Mouse (Mus musculus) heart, embryonic 10.5 days (tissue): ENCODE measurements around the gene Rrp36. TPM values are rescaled to one million over a fixed set of nuclear protein-coding genes. Genes with fewer than 3 reads are reported as not detected.

Experiments
- DNase-seq: peaks from one replicate; pipeline ENCODE4 v3.0.0-alpha.2; 2017; ENCODE audit warnings: low spot score
- H3K27ac ChIP-seq: fragments of 300-500 bp; sonication (generic); 2 replicates; pipeline ENCODE4 v1.5.1; 2016; ENCODE audit warnings: mild to moderate bottlenecking
- H3K27me3 ChIP-seq: fragments of 300-500 bp; sonication (generic); 2 replicates; pipeline ENCODE4 v1.6.1; 2016; ENCODE audit warnings: mild to moderate bottlenecking; ENCODE audit not compliant: poor library complexity, insufficient read depth, severe bottlenecking
- H3K36me3 ChIP-seq: fragments of 300-500 bp; sonication (generic); 2 replicates; pipeline ENCODE4 v1.6.1; 2016; ENCODE audit warnings: mild to moderate bottlenecking, moderate library complexity
- H3K4me1 ChIP-seq: fragments of 300-500 bp; sonication (generic); 2 replicates; pipeline ENCODE4 v1.6.1; 2016; ENCODE audit warnings: mild to moderate bottlenecking
- H3K4me3 ChIP-seq: fragments of 300-500 bp; sonication (generic); 2 replicates; pipeline ENCODE4 v1.5.1; 2016; ENCODE audit warnings: mild to moderate bottlenecking, moderate library complexity
- H3K9me3 ChIP-seq: fragments of 300-500 bp; sonication (generic); 2 replicates; pipeline ENCODE4 v1.6.1; 2016; ENCODE audit warnings: mild to moderate bottlenecking, moderate library complexity
- WGBS: fragments of 180-500 bp; shearing (Covaris S2); methylation state at CpG from one replicate; pipeline ENCODE4 v1.1.7; 2016; 5-methylcytosine and 5-hydroxymethylcytosine counted together
- polyA plus RNA-seq: library from polyadenylated mRNA; unstranded; fragments of >200 nt; fragmentation: Nextera tagmentation; extraction: Ambion mirVana; gene quantifications from 2 replicates; pipeline ENCODE4 v1.2.1, GENCODE M21; 2016

Rrp36 gene
- polyA plus RNA-seq, 1 experiment from 2014 or later = 61.0 TPM

- WGBS = 70% methylated on average over 17 of the region's 17 CpGs
- H3K9me3 ChIP-seq = no peaks in the 10 kb centered on the region
- peaks cover 59% of the 10 kb centered on the region for H3K4me1 ChIP-seq
- DNase-seq = no peak
- peak overlapping the region; percentile 77 for H3K4me3 ChIP-seq
- peaks cover 61% of the 10 kb centered on the region for H3K36me3 ChIP-seq
- peak overlapping the region; percentile 98 for H3K27ac ChIP-seq
- H3K27me3 ChIP-seq = no peaks in the 10 kb centered on the region
These were observed 22.9 kb downstream of the Rrp36 start for GRCm38 (mm10) chr17:46651292-46651691.

DNA sequence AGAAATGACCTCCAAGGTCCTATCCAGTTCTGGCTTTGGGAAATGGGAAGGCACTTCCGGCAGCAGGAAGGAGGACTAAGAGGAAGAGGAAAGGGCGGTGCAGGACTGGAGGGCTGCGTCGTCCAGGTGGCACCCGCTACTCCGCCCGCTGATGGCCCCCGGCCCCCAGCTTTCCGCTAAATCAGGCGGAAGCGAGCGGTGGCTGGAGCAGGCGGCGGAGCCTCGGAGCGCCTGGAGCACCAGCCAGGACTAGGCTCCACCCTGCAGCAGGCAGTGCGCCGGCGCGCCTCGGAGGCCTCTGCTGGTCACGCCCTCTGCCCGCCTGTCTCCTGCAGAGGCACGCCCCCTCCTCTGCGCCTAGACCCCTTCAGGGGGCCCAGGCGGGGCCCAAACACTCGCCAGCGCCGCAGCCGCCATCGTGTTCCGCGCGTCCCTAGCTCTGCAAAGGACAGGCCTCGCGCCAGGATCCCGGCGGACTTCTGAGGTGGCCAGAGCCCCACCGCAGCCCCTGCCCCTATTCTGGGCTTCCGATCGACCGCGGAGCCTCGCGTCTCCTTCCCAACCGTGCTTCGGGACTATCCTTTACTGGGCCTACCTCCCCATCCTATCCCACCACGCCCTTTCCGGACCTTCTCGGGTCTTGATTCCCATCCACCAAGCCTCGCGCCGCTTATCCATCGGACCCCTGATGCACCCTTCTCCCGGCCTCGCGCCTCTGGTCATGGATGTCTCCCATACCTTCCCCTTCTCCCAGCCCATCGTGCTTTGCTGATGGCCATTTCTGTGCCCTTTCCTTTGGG lies 23.7 kb downstream of the Rrp36 start, which contains the start of gene Cul7:
TSS of gene Cul7 (plus strand) at position 106 of the 800 bp plus-strand sequence.
- WGBS = under 1% methylated on average over 57 of the region's 58 CpGs
- DNase-seq = peak; percentile 98
- Histone ChIP-seq H3K9me3 (no peaks in the 10 kb centered on the region), H3K4me1 (peaks cover 55% of the 10 kb centered on the region), H3K36me3 (peaks cover 53% of the 10 kb centered on the region), H3K27me3 (no peaks in the 10 kb centered on the region), H3K4me3 (peak within 1 kb of the TSS; percentile 77), H3K27ac (peak within 1 kb of the TSS; percentile 98)

- H3K4me1 ChIP-seq = peaks cover 60% of the 10 kb centered on the region
- H3K27me3 ChIP-seq = no peaks in the 10 kb centered on the region
- no peak for DNase-seq
- H3K36me3 ChIP-seq = peaks cover 48% of the 10 kb centered on the region
- peak overlapping the region; percentile 98 for H3K27ac ChIP-seq
- no peaks in the 10 kb centered on the region for H3K9me3 ChIP-seq
- peak overlapping the region; percentile 77 for H3K4me3 ChIP-seq
- WGBS = 34% methylated on average over 15 of the region's 15 CpGs
These were observed 24.3 kb downstream of the Rrp36 start for GRCm38 (mm10) chr17:46649811-46650210.

- H3K9me3 ChIP-seq = no peaks in the 10 kb centered on the region
- peaks cover 60% of the 10 kb centered on the region for H3K4me1 ChIP-seq
- 90% methylated on average over 9 of the region's 9 CpGs for WGBS
- no peak overlapping the region for H3K27ac ChIP-seq
- H3K4me3 ChIP-seq = no peak overlapping the region
- DNase-seq = no peak
- peaks cover 34% of the 10 kb centered on the region for H3K36me3 ChIP-seq
- no peaks in the 10 kb centered on the region for H3K27me3 ChIP-seq
These were observed 25.7 kb downstream of the Rrp36 start for GRCm38 (mm10) chr17:46648436-46648835.

DNA sequence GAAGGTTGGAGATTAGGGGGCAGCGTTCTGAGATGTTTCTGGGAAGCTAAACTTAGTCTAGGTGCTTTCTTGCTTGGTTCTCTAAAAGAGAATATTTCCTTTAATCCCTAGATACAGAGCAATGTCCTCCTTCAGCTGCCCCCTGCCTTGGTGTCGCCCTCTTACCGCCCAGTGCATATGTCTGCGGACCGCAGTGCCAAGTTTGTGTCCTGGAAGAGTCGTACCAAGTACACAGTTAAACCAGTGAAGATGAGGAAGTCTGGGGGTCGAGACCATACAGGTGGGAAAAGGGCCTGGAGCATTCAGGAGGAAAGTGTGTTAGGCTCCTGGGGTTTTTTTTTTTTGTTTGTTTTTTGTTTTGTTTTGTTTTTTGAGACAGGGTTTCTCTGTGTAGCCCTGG lies 26.9 kb downstream of the Rrp36 start:
- H3K27ac ChIP-seq = no peak overlapping the region
- peak overlapping the region; percentile 89; the same call in 1 of the 2 replicates for H3K4me3 ChIP-seq
- peaks cover 51% of the 10 kb centered on the region for H3K4me1 ChIP-seq
- peaks cover 24% of the 10 kb centered on the region for H3K36me3 ChIP-seq
- DNase-seq = no peak
- 92% methylated on average over 7 of the region's 7 CpGs for WGBS
- H3K27me3 ChIP-seq = no peaks in the 10 kb centered on the region
- H3K9me3 ChIP-seq = no peaks in the 10 kb centered on the region

DNA sequence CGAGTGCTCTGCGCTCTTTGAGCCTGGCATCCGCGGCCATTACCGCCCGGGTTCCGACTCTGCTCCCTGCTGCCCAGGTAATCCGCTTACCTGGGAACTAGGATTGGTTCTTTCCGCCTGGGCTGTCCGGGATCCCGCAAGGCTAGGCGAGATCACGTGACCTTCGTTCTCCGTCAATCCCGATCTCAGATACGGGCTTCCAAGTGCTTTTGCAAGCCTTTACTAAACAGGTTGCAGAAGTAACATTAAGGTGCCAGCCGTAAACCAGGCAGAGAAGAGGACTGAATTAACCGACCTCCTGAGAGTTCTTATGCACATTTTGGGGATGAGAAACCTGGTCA lies 27.9 kb downstream of the Rrp36 start:
- DNase-seq = no peak
- H3K4me3 ChIP-seq = peak overlapping the region; percentile 89
- H3K9me3 ChIP-seq = no peaks in the 10 kb centered on the region
- H3K27ac ChIP-seq = peak overlapping the region; percentile 93
- H3K27me3 ChIP-seq = no peaks in the 10 kb centered on the region
- WGBS = under 1% methylated on average over 19 of the region's 19 CpGs
- peaks cover 25% of the 10 kb centered on the region for H3K36me3 ChIP-seq
- H3K4me1 ChIP-seq = peaks cover 41% of the 10 kb centered on the region

DNA sequence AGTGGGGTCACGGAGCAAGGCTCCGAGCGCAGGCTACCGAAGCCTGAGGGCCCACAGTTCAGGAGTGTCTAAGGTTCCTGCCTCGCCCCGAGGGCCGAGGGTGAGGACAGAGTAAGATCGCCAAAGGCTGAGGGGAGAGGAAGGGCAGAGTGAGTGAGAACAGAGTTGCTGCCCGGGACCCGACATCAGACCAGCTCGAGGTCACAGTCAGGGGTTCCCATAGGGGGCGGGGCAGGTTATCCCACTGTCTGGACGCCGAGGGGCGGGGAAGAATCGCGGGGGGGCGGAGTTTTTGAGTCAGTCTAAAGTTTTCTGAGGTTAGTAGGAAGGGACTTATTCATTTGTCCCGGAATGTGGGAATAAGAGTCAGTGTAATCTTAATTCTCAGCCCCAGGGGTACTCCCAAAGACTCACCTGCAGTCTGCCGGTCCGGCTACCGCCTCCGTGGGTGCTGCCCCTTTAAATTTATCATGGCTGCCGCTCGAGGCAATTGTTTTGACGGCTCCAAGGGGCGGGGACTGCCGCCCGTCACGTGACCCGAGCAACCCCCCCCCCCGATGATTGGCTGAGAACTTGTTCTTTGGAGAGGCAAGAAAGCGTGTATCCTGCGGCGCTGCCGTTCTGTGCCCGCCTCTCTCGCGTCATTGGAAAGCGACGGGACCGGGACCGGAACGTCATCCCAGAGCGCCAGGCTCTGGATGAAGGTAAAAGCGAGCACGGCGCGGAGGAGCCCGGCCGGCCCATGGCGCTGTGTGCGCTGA lies 28.4 kb downstream of the Rrp36 start, which contains the start of the genes Klc4 and Mrpl2:
TSS of gene Klc4 (minus strand) at position 462 of the 761 bp plus-strand sequence.
TSS of gene Mrpl2 (plus strand) at position 669 of the 761 bp plus-strand sequence.
- Histone ChIP-seq H3K9me3 (no peaks in the 10 kb centered on the region), H3K4me1 (peaks cover 36% of the 10 kb centered on the region), H3K27me3 (no peaks in the 10 kb centered on the region), H3K36me3 (peaks cover 31% of the 10 kb centered on the region), H3K27ac (peak within 1 kb of the TSS; percentile 93), H3K4me3 (peak within 1 kb of the TSS; percentile 89)
- under 1% methylated on average over 53 of the region's 53 CpGs for WGBS
- peak; percentile 99 for DNase-seq

DNA sequence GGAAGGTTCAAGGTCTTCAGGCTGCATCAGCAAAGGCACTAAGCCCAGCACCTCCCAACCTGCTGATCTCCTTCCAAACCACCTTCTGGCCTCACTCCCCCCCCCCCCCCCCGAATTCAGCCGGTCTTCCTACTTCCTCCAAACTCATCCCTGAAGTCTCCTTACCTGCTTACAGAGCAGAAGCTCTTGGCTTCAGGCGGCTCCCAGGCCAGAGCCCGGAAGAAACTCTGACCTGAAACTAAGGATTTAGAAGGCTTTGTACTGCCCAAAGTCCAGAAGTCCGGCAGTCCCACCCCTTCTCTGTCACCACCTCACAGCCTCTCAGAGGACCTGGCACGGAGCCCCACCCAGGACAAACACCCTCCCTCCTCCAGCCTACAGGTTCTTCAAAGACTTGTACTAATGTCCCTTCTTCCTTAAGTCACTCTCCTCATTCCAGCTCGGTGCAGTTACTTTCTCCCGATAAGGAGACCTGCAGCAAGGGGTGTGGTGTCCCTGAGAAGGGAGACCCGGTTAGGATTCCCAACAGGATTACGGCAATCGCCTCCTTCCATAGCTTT lies 29.2 kb downstream of the Rrp36 start:
- peaks cover 38% of the 10 kb centered on the region for H3K36me3 ChIP-seq
- 9% methylated on average over 11 of the region's 11 CpGs for WGBS
- peak overlapping the region; percentile 93 for H3K27ac ChIP-seq
- no peak for DNase-seq
- peaks cover 30% of the 10 kb centered on the region for H3K4me1 ChIP-seq
- H3K4me3 ChIP-seq = peak overlapping the region; percentile 89
- no peaks in the 10 kb centered on the region for H3K27me3 ChIP-seq
- H3K9me3 ChIP-seq = no peaks in the 10 kb centered on the region

- Histone ChIP-seq H3K4me1 (peaks cover 22% of the 10 kb centered on the region), H3K27ac (peak overlapping the region; percentile 93; the same call in 1 of the 2 replicates), H3K9me3 (no peaks in the 10 kb centered on the region), H3K4me3 (peak overlapping the region; percentile 89), H3K27me3 (no peaks in the 10 kb centered on the region), H3K36me3 (peaks cover 43% of the 10 kb centered on the region)
- 84% methylated on average over 12 of the region's 12 CpGs for WGBS
- DNase-seq = no peak
These were observed 29.9 kb downstream of the Rrp36 start for GRCm38 (mm10) chr17:46644152-46644805.

GRCm38 (mm10) chr17:46642060-46642459 lies 32.1 kb downstream of the Rrp36 start:
- H3K9me3 ChIP-seq = no peaks in the 10 kb centered on the region
- peaks cover 19% of the 10 kb centered on the region for H3K4me1 ChIP-seq
- 87% methylated on average over 17 of the region's 17 CpGs for WGBS
- no peak overlapping the region for H3K27ac ChIP-seq
- no peak for DNase-seq
- no peaks in the 10 kb centered on the region for H3K27me3 ChIP-seq
- peaks cover 36% of the 10 kb centered on the region for H3K36me3 ChIP-seq
- H3K4me3 ChIP-seq = no peak overlapping the region

DNA sequence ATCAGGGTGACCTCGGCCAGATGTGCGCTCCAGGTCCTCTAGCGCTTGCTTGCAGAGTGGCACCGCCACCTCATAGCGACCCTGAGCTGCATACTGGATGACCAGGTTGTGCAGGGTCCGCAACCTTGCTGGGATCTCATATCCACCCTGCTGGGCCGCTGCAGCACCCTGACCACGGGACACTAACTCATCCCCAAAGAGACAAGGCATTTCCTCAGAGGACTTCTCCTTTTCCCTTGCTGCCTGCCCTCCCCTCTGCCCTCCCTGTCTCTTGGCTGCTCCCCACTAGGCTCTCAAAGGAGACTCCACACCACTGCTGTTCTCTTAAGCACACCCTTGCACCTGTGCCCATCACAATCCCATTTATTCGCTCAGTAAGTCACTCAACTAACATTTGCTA lies 34.2 kb downstream of the Rrp36 start:
- peaks cover 29% of the 10 kb centered on the region for H3K4me1 ChIP-seq
- no peak for DNase-seq
- H3K4me3 ChIP-seq = no peak overlapping the region
- peaks cover 50% of the 10 kb centered on the region for H3K36me3 ChIP-seq
- H3K27ac ChIP-seq = no peak overlapping the region
- no peaks in the 10 kb centered on the region for H3K27me3 ChIP-seq
- H3K9me3 ChIP-seq = no peaks in the 10 kb centered on the region
- WGBS = 80% methylated on average over 9 of the region's 9 CpGs

- Histone ChIP-seq H3K27ac (peak overlapping the region; percentile 44; the same call in 1 of the 2 replicates), H3K9me3 (no peaks in the 10 kb centered on the region), H3K36me3 (peaks cover 62% of the 10 kb centered on the region), H3K4me3 (peak overlapping the region; percentile 38), H3K4me1 (peaks cover 21% of the 10 kb centered on the region), H3K27me3 (no peaks in the 10 kb centered on the region)
- DNase-seq = no peak
- 34% methylated on average over 15 of the region's 15 CpGs for WGBS
These were observed 37.2 kb downstream of the Rrp36 start for GRCm38 (mm10) chr17:46636831-46637523.
